Mouse (Mus musculus): ENCODE measurements around the gene Gm21987. TPM values are rescaled to one million over a fixed set of nuclear protein-coding genes. Genes with fewer than 3 reads are reported as not detected.

The Gm21987 gene
- total and polyA plus RNA-seq, 3 experiments: not detected

- DNase-seq (ENCODE audit: low read depth, low spot score): no peak
- no peak for TF ChIP-seq GABPA (IDR thresholded peaks at IDR 0.05; ENCODE audit: low read depth, low read length)
- TF ChIP-seq CHD1 (IDR thresholded peaks at IDR 0.05; ENCODE audit: low read depth, low read length): no peak
- TF ChIP-seq ZKSCAN1 (IDR thresholded peaks at IDR 0.05; ENCODE audit: low read depth, low read length): no peak
- no peak for TF ChIP-seq JUND (IDR thresholded peaks at IDR 0.05; ENCODE audit: low read depth, low read length)
- no peak for TF ChIP-seq POLR2AphosphoS2 (IDR thresholded peaks at IDR 0.05; ENCODE audit: low read length)
- no peak for TF ChIP-seq MAX (IDR thresholded peaks at IDR 0.05; ENCODE audit: low read length)
- TF ChIP-seq HCFC1 (IDR thresholded peaks at IDR 0.05; ENCODE audit: low read depth, low read length): no peak
- TF ChIP-seq POLR2A (IDR thresholded peaks at IDR 0.05; ENCODE audit: control insufficient read depth in 1 of 2, insufficient read depth in 1 of 2, low read depth in 1 of 2, low read length in 2 of 2, poor library complexity in 1 of 2): no peak
- no peak for TF ChIP-seq ZNF384 (IDR thresholded peaks at IDR 0.05; ENCODE audit: low read depth, low read length)
- TF ChIP-seq ETS1 (IDR thresholded peaks at IDR 0.05; ENCODE audit: low read depth, low read length): no peak
- H3K9me3 ChIP-seq (replicated peaks; ENCODE audit: insufficient read depth, low read length): no peaks in the 10 kb centered on the region
- H3K4me1 ChIP-seq (ENCODE audit: control insufficient read depth in 1 of 2, insufficient read depth in 2 of 2, low read length in 2 of 2): peaks cover 14 to 39% of the 10 kb centered on the region in 2 experiments
- H3K4me3 ChIP-seq (ENCODE audit: control insufficient read depth in 1 of 2, insufficient read depth in 1 of 2, low read depth in 2 of 2, low read length in 2 of 2): no peak overlapping the region
- no peak overlapping the region for H3K9ac ChIP-seq (ENCODE audit: control insufficient read depth, low read depth, low read length, poor library complexity, severe bottlenecking)
- peaks cover 25% of the 10 kb centered on the region for H3K79me2 ChIP-seq (ENCODE audit: control insufficient read depth, insufficient read depth, low read length, poor library complexity)
- H3K27ac ChIP-seq (ENCODE audit: control insufficient read depth, low read depth, low read length): no peak overlapping the region
- H3K36me3 ChIP-seq (ENCODE audit: control insufficient read depth in 1 of 2, insufficient read depth in 2 of 2, low read length in 2 of 2): peaks cover 3 to 32% of the 10 kb centered on the region in 2 experiments; a peak in 3 of 4 replicates
- no peaks in the 10 kb centered on the region for H3K27me3 ChIP-seq (ENCODE audit: control insufficient read depth in 1 of 2, insufficient read depth in 2 of 2, low read length in 2 of 2)
Measured at GRCm38 (mm10) chr16:38376163-38376840, 29.5 kb downstream of the Gm21987 start.

- Histone ChIP-seq H3K9ac (ENCODE audit: control insufficient read depth, low read depth, low read length, poor library complexity, severe bottlenecking) (no peak overlapping the region), H3K4me1 (ENCODE audit: control insufficient read depth in 1 of 2, insufficient read depth in 2 of 2, low read length in 2 of 2) (peaks cover 14 to 38% of the 10 kb centered on the region in 2 experiments), H3K79me2 (ENCODE audit: control insufficient read depth, insufficient read depth, low read length, poor library complexity) (peaks cover 25% of the 10 kb centered on the region), H3K9me3 (replicated peaks; ENCODE audit: insufficient read depth, low read length) (no peaks in the 10 kb centered on the region), H3K27me3 (ENCODE audit: control insufficient read depth in 1 of 2, insufficient read depth in 2 of 2, low read length in 2 of 2) (no peaks in the 10 kb centered on the region), H3K27ac (ENCODE audit: control insufficient read depth, low read depth, low read length) (no peak overlapping the region), H3K36me3 (ENCODE audit: control insufficient read depth in 1 of 2, insufficient read depth in 2 of 2, low read length in 2 of 2) (peaks cover 3 to 31% of the 10 kb centered on the region in 2 experiments; a peak in 3 of 4 replicates), H3K4me3 (ENCODE audit: control insufficient read depth in 1 of 2, insufficient read depth in 1 of 2, low read depth in 2 of 2, low read length in 2 of 2) (no peak overlapping the region)
- no peak for DNase-seq (ENCODE audit: low read depth, low spot score)
- no peak for TF ChIP-seq CTCF (IDR thresholded peaks at IDR 0.05 in 2 of 3, conservative IDR thresholded peaks at IDR 0.05 in 1 of 3; ENCODE audit: control insufficient read depth in 1 of 3, insufficient read depth in 1 of 3, low read depth in 2 of 3, low read length in 3 of 3, poor library complexity in 1 of 3, severe bottlenecking in 1 of 3)
- TF ChIP-seq HCFC1 (IDR thresholded peaks at IDR 0.05; ENCODE audit: low read depth, low read length): no peak
- no peak for TF ChIP-seq EP300 (IDR thresholded peaks at IDR 0.05; ENCODE audit: low read depth in 1 of 2, low read length in 2 of 2)
Measured at GRCm38 (mm10) chr16:38376841-38377249, 30.0 kb downstream of the Gm21987 start.

- peaks cover 3 to 31% of the 10 kb centered on the region in 2 experiments; a peak in 3 of 4 replicates for H3K36me3 ChIP-seq (ENCODE audit: control insufficient read depth in 1 of 2, insufficient read depth in 2 of 2, low read length in 2 of 2)
Measured at GRCm38 (mm10) chr16:38377546-38377945, 30.7 kb downstream of the Gm21987 start.

More at GRCm38 (mm10) chr16:38377546-38377945, 30.7 kb downstream of the Gm21987 start:
- Histone ChIP-seq H3K27me3 (ENCODE audit: control insufficient read depth in 1 of 2, insufficient read depth in 2 of 2, low read length in 2 of 2) (no peaks in the 10 kb centered on the region), H3K4me3 (ENCODE audit: control insufficient read depth in 1 of 2, insufficient read depth in 1 of 2, low read depth in 2 of 2, low read length in 2 of 2) (no peak overlapping the region), H3K9ac (ENCODE audit: control insufficient read depth, low read depth, low read length, poor library complexity, severe bottlenecking) (no peak overlapping the region), H3K9me3 (replicated peaks; ENCODE audit: insufficient read depth, low read length) (no peaks in the 10 kb centered on the region), H3K4me1 (ENCODE audit: control insufficient read depth in 1 of 2, insufficient read depth in 2 of 2, low read length in 2 of 2) (peaks cover 14 to 38% of the 10 kb centered on the region in 2 experiments), H3K79me2 (ENCODE audit: control insufficient read depth, insufficient read depth, low read length, poor library complexity) (peaks cover 22% of the 10 kb centered on the region), H3K27ac (ENCODE audit: control insufficient read depth, low read depth, low read length) (no peak overlapping the region)
- DNase-seq (ENCODE audit: low read depth, low spot score): no peak
- TF ChIP-seq CTCF (IDR thresholded peaks at IDR 0.05 in 2 of 3, conservative IDR thresholded peaks at IDR 0.05 in 1 of 3; ENCODE audit: control insufficient read depth in 1 of 3, insufficient read depth in 1 of 3, low read depth in 2 of 3, low read length in 3 of 3, poor library complexity in 1 of 3, severe bottlenecking in 1 of 3) (no peak), HCFC1 (IDR thresholded peaks at IDR 0.05; ENCODE audit: low read depth, low read length) (no peak), GATA1 (IDR thresholded peaks at IDR 0.05; ENCODE audit: low read depth, low read length) (no peak), CHD2 (IDR thresholded peaks at IDR 0.05; ENCODE audit: low read length) (no peak), MAFK (IDR thresholded peaks at IDR 0.05; ENCODE audit: borderline replicate concordance, low read depth, low read length) (no peak), EP300 (IDR thresholded peaks at IDR 0.05; ENCODE audit: low read depth in 1 of 2, low read length in 2 of 2) (no peak), CHD1 (IDR thresholded peaks at IDR 0.05; ENCODE audit: low read depth, low read length) (no peak), ETS1 (IDR thresholded peaks at IDR 0.05; ENCODE audit: low read depth, low read length) (no peak), RAD21 (IDR thresholded peaks at IDR 0.05; ENCODE audit: low read depth, low read length) (no peak), MYC (IDR thresholded peaks at IDR 0.05; ENCODE audit: low read depth, low read length) (no peak), JUND (IDR thresholded peaks at IDR 0.05; ENCODE audit: low read depth, low read length) (no peak), KAT2A (conservative IDR thresholded peaks at IDR 0.05; ENCODE audit: low read depth, low read length) (no peak), POLR2AphosphoS5 (IDR thresholded peaks at IDR 0.05; ENCODE audit: borderline replicate concordance, low read depth, low read length) (no peak), NRF1 (IDR thresholded peaks at IDR 0.05; ENCODE audit: insufficient read depth, low read depth, low read length, poor library complexity, severe bottlenecking) (no peak), UBTF (IDR thresholded peaks at IDR 0.05; ENCODE audit: borderline replicate concordance, insufficient read depth, low read depth, low read length) (no peak), TAL1 (IDR thresholded peaks at IDR 0.05; ENCODE audit: low read length) (no peak), TBP (IDR thresholded peaks at IDR 0.05; ENCODE audit: low read depth, low read length) (no peak), E2F4 (IDR thresholded peaks at IDR 0.05; ENCODE audit: borderline replicate concordance, low read depth, low read length) (no peak)

Measured in MEL (cell line).